Mouse (Mus musculus): ENCODE measurements around the gene Trpc5. TPM values are rescaled to one million over a fixed set of nuclear protein-coding genes. Genes with fewer than 3 reads are reported as not detected.

Gene Trpc5
- polyA plus RNA-seq, 1 experiment from 2014 or later: 0.26 TPM

Other genes starting within 250 kb of the Trpc5 start
- gene Trpc5os, start 231.6 kb downstream of the Trpc5 start, polyA plus RNA-seq (2016; fragmentation: Nextera tagmentation; extraction: Ambion mirVana): not detected in 2 replicates
- 0.15 and 0.17 TPM in 2 replicates for gene Rtl4, start 727 bp upstream of the Trpc5 start, polyA plus RNA-seq (2016; fragmentation: Nextera tagmentation; extraction: Ambion mirVana)